Mouse (Mus musculus) lung, postnatal 0 days (tissue): ENCODE data around the gene C130050O18Rik. TPM values are rescaled to one million over a fixed set of nuclear protein-coding genes. Genes with fewer than 3 reads are reported as not detected.
A peak's percentile ranks its signal among the peaks of the same experiment; 100 is the strongest.

Experiments
- ATAC-seq: fragments of 200-750 bp; cut with Nextera tagmentation; 2 replicates; pipeline ENCODE4 v1.8.0; 2017; ENCODE audit warnings: moderate library complexity
- DNase-seq: peaks from one replicate; pipeline ENCODE4 v3.0.0-alpha.2; 2016; ENCODE audit warnings: low spot score
- H3K27ac ChIP-seq: fragments of 300-500 bp; sonication (generic); 2 replicates; pipeline ENCODE4 v1.5.1; 2014; ENCODE audit warnings: antibody characterized with exemption, mild to moderate bottlenecking, low read length, mixed read lengths
- H3K27me3 ChIP-seq: fragments of 300-500 bp; sonication (generic); replicated peaks from 2 replicates; pipeline ENCODE4 v1.6.1; 2014; ENCODE audit warnings: low read length, mixed read lengths; ENCODE audit not compliant: insufficient read depth
- H3K36me3 ChIP-seq: fragments of 300-500 bp; sonication (generic); 2 replicates; pipeline ENCODE4 v1.6.1; 2014; ENCODE audit warnings: low read length, mixed read lengths; ENCODE audit not compliant: insufficient read depth
- H3K4me1 ChIP-seq: fragments of 300-500 bp; sonication (generic); 2 replicates; pipeline ENCODE4 v1.6.1; 2014; ENCODE audit warnings: antibody characterized with exemption, low read depth, low read length, mixed read lengths; ENCODE audit not compliant: insufficient read depth
- H3K4me2 ChIP-seq: fragments of 300-500 bp; sonication (generic); replicated peaks from 2 replicates; pipeline ENCODE4 v1.6.1; 2014; ENCODE audit warnings: low read depth, mild to moderate bottlenecking, low read length, moderate library complexity, mixed read lengths
- H3K4me3 ChIP-seq: fragments of 300-500 bp; sonication (generic); 2 replicates; pipeline ENCODE4 v1.5.1; 2014; ENCODE audit warnings: low read depth, low read length
- H3K9ac ChIP-seq: fragments of 300-500 bp; sonication (generic); replicated peaks from 2 replicates; pipeline ENCODE4 v1.6.1; 2014; ENCODE audit warnings: low read depth, mild to moderate bottlenecking
- H3K9me3 ChIP-seq: fragments of 300-500 bp; sonication (generic); 2 replicates; pipeline ENCODE4 v1.6.1; 2016; ENCODE audit warnings: low read length, mixed read lengths
- CTCF ChIP-seq: IDR thresholded peaks from 2 replicates; pipeline ENCODE4 v1.5.1; 2016; ENCODE audit warnings: antibody characterized with exemption, mild to moderate bottlenecking
- EP300 ChIP-seq: IDR thresholded peaks from 2 replicates; pipeline ENCODE4 v1.6.1; 2016; ENCODE audit warnings: antibody characterized with exemption, mild to moderate bottlenecking, control low read depth
- WGBS: fragments of 180-500 bp; shearing (Covaris S2); extraction: QIAGEN DNeasy Blood & Tissue Kit; methylation state at CpG from one replicate; pipeline ENCODE4 v1.1.7; 2014; 5-methylcytosine and 5-hydroxymethylcytosine counted together
- polyA plus RNA-seq: library from polyadenylated mRNA; unstranded; fragments of >200 nt; fragmentation: Nextera tagmentation; extraction: Ambion mirVana; gene quantifications from 2 replicates; pipeline ENCODE4 v1.2.1, GENCODE M21; 2015

Gene C130050O18Rik
- polyA plus RNA-seq = 2.2 and 3.3 TPM in 2 replicates

DNA sequence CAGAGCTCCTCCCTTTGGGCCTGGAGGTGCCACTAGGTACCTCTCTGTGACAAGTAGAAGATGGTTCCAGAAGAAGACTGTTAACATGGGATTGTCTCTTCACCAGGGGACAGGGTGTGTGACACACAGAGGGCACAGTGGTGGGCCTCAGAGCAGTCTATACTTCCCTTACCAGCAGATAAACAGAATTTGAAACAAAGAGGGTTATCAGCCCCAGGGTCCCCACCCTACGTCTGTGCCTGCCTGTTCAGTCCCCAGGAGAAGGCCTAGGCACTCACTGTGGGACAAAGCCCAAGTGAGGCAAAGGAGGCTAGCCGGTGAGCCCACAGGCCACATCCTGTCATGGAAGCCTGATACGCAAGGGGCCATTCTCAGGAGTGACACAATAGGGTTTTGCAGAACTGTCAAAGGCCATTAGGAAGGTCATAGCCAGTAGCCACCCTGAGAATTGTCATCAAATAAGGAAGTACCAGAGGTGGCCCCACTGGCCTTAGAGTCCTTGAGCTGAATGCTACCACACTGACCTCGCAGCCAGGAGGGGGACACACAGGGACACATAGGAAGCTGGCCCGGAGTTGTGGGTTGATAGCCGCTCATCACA lies at the start of gene C130050O18Rik:
Gene C130050O18Rik, plus strand, starts transcription at position 480 of the 601 bp plus-strand sequence.
- Histone ChIP-seq H3K4me3 (no peak within 1 kb of the TSS), H3K9ac (no peak within 1 kb of the TSS), H3K27me3 (no peaks in the 10 kb centered on the region), H3K27ac (peak within 1 kb of the TSS; percentile 47), H3K4me2 (no peak within 1 kb of the TSS), H3K36me3 (no peaks in the 10 kb centered on the region), H3K9me3 (no peaks in the 10 kb centered on the region), H3K4me1 (no peaks in the 10 kb centered on the region)
- TF ChIP-seq CTCF = no peak
- TF ChIP-seq EP300 = no peak
- WGBS = 76% methylated on average over 6 of the region's 6 CpGs
- DNase-seq (peak; percentile 62), ATAC-seq (peak; percentile 12)

DNA sequence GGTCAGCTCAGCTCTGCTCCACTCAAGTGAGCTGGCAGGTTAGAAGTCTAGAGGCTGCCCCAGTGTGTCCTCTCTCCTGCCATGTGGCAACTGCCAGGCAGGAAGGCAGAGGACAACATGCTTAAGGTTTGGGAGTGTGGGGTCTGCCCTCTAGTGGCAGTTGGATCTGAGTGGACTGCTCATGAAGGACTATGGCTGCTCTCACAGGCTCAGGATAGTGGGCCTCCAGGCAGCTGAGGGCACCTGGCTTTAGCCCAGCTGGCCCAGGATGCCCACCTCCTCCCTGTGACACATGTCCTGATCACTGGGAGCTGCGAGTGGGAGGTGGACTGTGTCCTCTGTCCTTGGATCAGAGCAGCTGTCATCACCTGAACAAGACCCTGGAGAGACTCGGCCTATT lies 46.4 kb upstream of the C130050O18Rik start:
- TF ChIP-seq CTCF (peak; percentile 80), EP300 (no peak)
- 73% methylated on average over 2 of the region's 2 CpGs for WGBS
- Histone ChIP-seq H3K4me3 (no peak overlapping the region), H3K4me1 (no peaks in the 10 kb centered on the region), H3K36me3 (no peaks in the 10 kb centered on the region), H3K27ac (no peak overlapping the region), H3K9me3 (no peaks in the 10 kb centered on the region), H3K9ac (no peak overlapping the region), H3K27me3 (no peaks in the 10 kb centered on the region), H3K4me2 (no peak overlapping the region)
- ATAC-seq (peak; percentile 41), DNase-seq (peak; percentile 56)

DNA sequence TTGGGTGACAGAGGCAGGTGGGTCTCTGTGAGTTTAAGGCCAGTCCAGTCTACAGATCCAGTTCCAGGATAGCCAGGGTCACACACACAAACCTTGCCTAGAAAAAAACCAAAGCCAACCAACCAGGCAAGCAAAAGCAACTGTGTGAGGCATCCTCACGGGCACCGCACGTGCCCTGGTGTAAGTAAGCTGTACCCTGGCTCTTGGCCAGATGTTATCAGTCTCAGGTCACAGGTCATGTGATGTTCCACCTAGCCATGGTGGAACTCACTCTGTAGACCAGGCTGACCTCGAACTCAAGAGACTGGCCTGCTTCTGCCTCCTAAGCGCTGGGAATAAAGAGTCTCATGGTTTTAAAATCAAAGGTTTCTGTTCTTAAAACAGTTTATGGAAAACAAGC lies 45.8 kb upstream of the C130050O18Rik start:
- no peak overlapping the region for H3K4me2 ChIP-seq
- no peak overlapping the region for H3K9ac ChIP-seq
- no peak for TF ChIP-seq EP300
- TF ChIP-seq CTCF = no peak
- H3K36me3 ChIP-seq = no peaks in the 10 kb centered on the region
- DNase-seq (no peak), ATAC-seq (no peak)
- H3K4me1 ChIP-seq = peaks cover under 1% of the 10 kb centered on the region; the same call in 1 of the 2 replicates
- no peaks in the 10 kb centered on the region for H3K9me3 ChIP-seq
- no peak overlapping the region for H3K4me3 ChIP-seq
- H3K27ac ChIP-seq = no peak overlapping the region
- H3K27me3 ChIP-seq = no peaks in the 10 kb centered on the region
- WGBS = 87% methylated on average over 5 of the region's 5 CpGs

DNA sequence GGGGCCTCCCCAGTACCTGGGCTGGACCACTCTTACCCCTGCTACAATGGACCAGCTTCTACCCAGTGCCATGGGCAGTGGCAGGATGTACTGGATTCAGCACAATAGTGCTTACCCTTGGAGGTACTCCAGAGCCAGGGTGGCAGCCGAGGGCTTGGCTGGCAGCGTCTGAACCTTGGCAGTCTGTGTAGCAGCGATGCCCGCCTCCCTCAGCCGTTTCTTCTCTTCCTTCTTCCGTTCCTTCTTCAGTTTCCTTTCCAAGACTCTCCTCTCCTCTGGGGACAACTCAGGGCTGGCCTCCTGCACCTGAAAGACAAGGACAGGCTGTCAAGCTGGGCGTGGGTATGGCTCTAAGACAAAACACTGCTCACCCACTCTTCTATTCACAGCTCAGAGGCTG lies 41.2 kb upstream of the C130050O18Rik start:
- peaks cover 9% of the 10 kb centered on the region; the same call in 1 of the 2 replicates for H3K4me1 ChIP-seq
- H3K9ac ChIP-seq = no peak overlapping the region
- WGBS = 39% methylated on average over 7 of the region's 7 CpGs
- peak; percentile 24 for DNase-seq
- no peak for ATAC-seq
- no peak overlapping the region for H3K4me3 ChIP-seq
- H3K36me3 ChIP-seq = no peaks in the 10 kb centered on the region
- H3K9me3 ChIP-seq = no peaks in the 10 kb centered on the region
- H3K4me2 ChIP-seq = peak overlapping the region; percentile 33; the same call in 1 of the 2 replicates
- H3K27me3 ChIP-seq = no peaks in the 10 kb centered on the region
- H3K27ac ChIP-seq = peak overlapping the region; percentile 86
- TF ChIP-seq EP300 (no peak), CTCF (no peak)

DNA sequence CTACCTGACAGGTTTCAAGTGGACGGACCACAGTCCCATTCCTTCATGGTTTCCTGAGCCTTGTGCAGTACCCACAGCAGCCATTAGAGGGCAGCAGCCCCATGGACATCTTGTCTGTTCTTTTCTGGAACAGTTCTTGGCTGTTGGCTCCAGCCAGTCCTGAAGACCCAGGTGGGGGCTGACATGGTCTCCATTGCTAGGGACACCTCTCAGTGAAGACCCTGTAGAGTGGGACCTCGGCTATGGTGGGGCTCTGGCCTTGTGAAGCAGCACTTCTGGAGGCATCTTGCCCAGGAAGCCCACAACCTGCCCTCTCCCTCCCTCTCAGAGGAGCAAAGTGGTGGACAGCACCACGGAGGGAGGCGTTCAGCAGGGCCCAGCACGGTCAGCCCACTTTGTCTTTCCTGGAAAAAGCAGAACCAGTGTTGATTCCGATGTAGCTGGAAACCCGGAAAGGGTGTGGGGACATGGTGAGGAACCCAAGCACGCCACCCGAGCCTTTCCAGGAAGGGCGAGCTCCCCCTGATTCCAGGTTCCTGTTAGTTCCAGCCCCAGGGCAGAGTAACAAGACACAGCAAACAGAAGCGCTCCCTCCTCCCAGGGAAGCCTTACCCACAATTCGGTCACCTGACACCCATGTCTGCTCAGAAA lies 40.7 kb upstream of the C130050O18Rik start:
- Histone ChIP-seq H3K36me3 (no peaks in the 10 kb centered on the region), H3K9ac (no peak overlapping the region), H3K4me2 (peak overlapping the region; percentile 33), H3K4me3 (no peak overlapping the region), H3K27me3 (no peaks in the 10 kb centered on the region), H3K27ac (peak overlapping the region; percentile 86), H3K9me3 (no peaks in the 10 kb centered on the region), H3K4me1 (peaks cover 9% of the 10 kb centered on the region; the same call in 1 of the 2 replicates)
- DNase-seq (peak; percentile 84), ATAC-seq (peak; percentile 84)
- 13% methylated on average over 12 of the region's 12 CpGs for WGBS
- TF ChIP-seq CTCF (peak; percentile 99), EP300 (peak; percentile 100)

DNA sequence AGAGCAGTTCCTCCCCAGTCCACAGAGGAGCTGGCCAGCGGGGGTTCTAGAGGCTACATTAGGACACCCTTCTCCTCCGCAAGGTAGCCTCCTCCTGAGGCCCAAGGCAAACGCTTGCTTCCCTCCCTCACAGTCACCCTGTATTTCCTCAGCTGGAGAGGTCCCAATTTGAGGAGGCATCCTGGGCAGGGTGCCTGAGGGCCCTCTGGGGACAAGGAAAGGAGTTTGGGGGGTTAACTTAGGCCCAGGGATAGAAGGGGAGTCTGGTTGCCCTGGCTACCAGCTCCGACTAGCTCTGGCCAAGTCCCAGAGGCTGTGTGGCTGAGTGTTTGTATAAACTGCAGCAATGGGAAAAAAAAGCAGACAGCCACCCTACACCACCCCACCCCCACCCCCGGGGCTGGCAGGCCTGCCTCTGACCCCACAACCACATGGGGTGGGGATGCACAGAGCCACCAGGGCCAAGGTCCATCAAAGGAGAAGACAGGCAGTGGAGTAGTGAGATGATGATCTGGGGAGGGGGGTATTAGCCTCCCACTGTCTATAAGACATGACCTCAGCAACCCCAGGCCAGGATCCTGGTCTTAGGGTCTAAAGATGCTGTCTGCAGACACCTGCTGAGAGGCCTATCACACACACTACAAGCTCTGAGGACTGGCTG lies 40.0 kb upstream of the C130050O18Rik start:
- Histone ChIP-seq H3K27me3 (no peaks in the 10 kb centered on the region), H3K4me2 (peak overlapping the region; percentile 33; the same call in 1 of the 2 replicates), H3K27ac (peak overlapping the region; percentile 86), H3K9me3 (no peaks in the 10 kb centered on the region), H3K36me3 (no peaks in the 10 kb centered on the region), H3K4me1 (peaks cover 9% of the 10 kb centered on the region; the same call in 1 of the 2 replicates), H3K4me3 (no peak overlapping the region), H3K9ac (no peak overlapping the region)
- ATAC-seq (peak; percentile 39), DNase-seq (peak; percentile 56)
- 19% methylated on average over 5 of the region's 5 CpGs for WGBS
- TF ChIP-seq CTCF (no peak), EP300 (no peak)
